Mouse (Mus musculus) kidney, embryonic 14.5 days (tissue): ENCODE results near the gene Zglp1. TPM values are rescaled to one million over a fixed set of nuclear protein-coding genes. Genes with fewer than 3 reads are reported as not detected.

Experiments
- ATAC-seq: fragments of 200-750 bp; cut with Nextera tagmentation; 2 replicates; pipeline ENCODE4 v1.8.0; 2017; ENCODE audit warnings: moderate number of reproducible peaks, mild to moderate bottlenecking, moderate TSS enrichment, moderate library complexity; ENCODE audit not compliant: low FRiP score, low TSS enrichment
- H3K27ac ChIP-seq: fragments of 300-500 bp; sonication (generic); 2 replicates; pipeline ENCODE4 v1.5.1; 2014; ENCODE audit warnings: low read depth, mild to moderate bottlenecking, low read length, moderate library complexity, mixed read lengths
- H3K27me3 ChIP-seq: fragments of 300-500 bp; sonication (generic); 2 replicates; pipeline ENCODE4 v1.6.1; 2014; ENCODE audit warnings: mild to moderate bottlenecking, low read length; ENCODE audit not compliant: control insufficient read depth, insufficient read depth
- H3K36me3 ChIP-seq: fragments of 300-500 bp; sonication (generic); 2 replicates; pipeline ENCODE4 v1.6.1; 2014; ENCODE audit warnings: low read length, mixed read lengths; ENCODE audit not compliant: control insufficient read depth, insufficient read depth
- H3K4me1 ChIP-seq: fragments of 300-500 bp; sonication (generic); 2 replicates; pipeline ENCODE4 v1.6.1; 2014; ENCODE audit warnings: low read length, mixed read lengths; ENCODE audit not compliant: control insufficient read depth, insufficient read depth
- H3K4me2 ChIP-seq: fragments of 300-500 bp; sonication (generic); replicated peaks from 2 replicates; pipeline ENCODE4 v1.6.1; 2014; ENCODE audit warnings: low read depth, mild to moderate bottlenecking, low read length
- H3K4me3 ChIP-seq: fragments of 300-500 bp; sonication (generic); 2 replicates; pipeline ENCODE4 v1.5.1; 2014; ENCODE audit warnings: mild to moderate bottlenecking, low read length
- H3K9ac ChIP-seq: fragments of 300-500 bp; sonication (generic); 2 replicates; pipeline ENCODE4 v1.6.1; 2014; ENCODE audit warnings: low read depth, mild to moderate bottlenecking, low read length, moderate library complexity
- H3K9me3 ChIP-seq: fragments of 300-500 bp; sonication (generic); 2 replicates; pipeline ENCODE4 v1.6.1; 2016; ENCODE audit warnings: low read length; ENCODE audit not compliant: control insufficient read depth
- WGBS: fragments of 180-500 bp; shearing (Covaris S2); extraction: QIAGEN DNeasy Blood & Tissue Kit; methylation state at CpG from one replicate; pipeline ENCODE4 v1.1.7; 2014; 5-methylcytosine and 5-hydroxymethylcytosine counted together
- polyA plus RNA-seq: library from polyadenylated mRNA; unstranded; fragments of >200 nt; fragmentation: Nextera tagmentation; extraction: Ambion mirVana; gene quantifications from 2 replicates; pipeline ENCODE4 v1.2.1, GENCODE M21; 2014

Zglp1 gene
- polyA plus RNA-seq, 1 experiment from 2014 or later = not detected

GRCm38 (mm10) chr9:21026849-21027248, 40.0 kb downstream of the Zglp1 start:
- no peak overlapping the region for H3K27ac ChIP-seq

GRCm38 (mm10) chr9:21025258-21025810, 41.6 kb downstream of the Zglp1 start:
- no peak overlapping the region for H3K27ac ChIP-seq
- WGBS = 70% methylated on average over 19 of the region's 19 CpGs
- no peak overlapping the region for H3K4me2 ChIP-seq
- H3K4me1 ChIP-seq = peaks cover 11% of the 10 kb centered on the region
- H3K9me3 ChIP-seq = no peaks in the 10 kb centered on the region
- H3K4me3 ChIP-seq = no peak overlapping the region
- peaks cover 15% of the 10 kb centered on the region for H3K27me3 ChIP-seq
- H3K9ac ChIP-seq = no peak overlapping the region
- no peaks in the 10 kb centered on the region for H3K36me3 ChIP-seq
- ATAC-seq = no peak

More at GRCm38 (mm10) chr9:21026849-21027248, 40.0 kb downstream of the Zglp1 start:
- no peak overlapping the region for H3K4me2 ChIP-seq
- no peak overlapping the region for H3K9ac ChIP-seq
- H3K36me3 ChIP-seq = no peaks in the 10 kb centered on the region
- WGBS = 80% methylated on average over 12 of the region's 12 CpGs
- H3K27me3 ChIP-seq = peaks cover 19% of the 10 kb centered on the region
- peaks cover 17% of the 10 kb centered on the region for H3K4me1 ChIP-seq
- no peak for ATAC-seq
- H3K9me3 ChIP-seq = no peaks in the 10 kb centered on the region
- H3K4me3 ChIP-seq = no peak overlapping the region

GRCm38 (mm10) chr9:21022726-21023125, 44.2 kb downstream of the Zglp1 start:
- Histone ChIP-seq H3K27ac (no peak overlapping the region), H3K27me3 (peaks cover 10% of the 10 kb centered on the region), H3K4me3 (no peak overlapping the region), H3K4me1 (no peaks in the 10 kb centered on the region), H3K4me2 (no peak overlapping the region), H3K9me3 (no peaks in the 10 kb centered on the region), H3K36me3 (no peaks in the 10 kb centered on the region), H3K9ac (no peak overlapping the region)
- 76% methylated on average over 1 of the region's 1 CpGs for WGBS
- no peak for ATAC-seq

GRCm38 (mm10) chr9:21022288-21022687, 44.6 kb downstream of the Zglp1 start:
- Histone ChIP-seq H3K27me3 (peaks cover 13% of the 10 kb centered on the region), H3K4me3 (no peak overlapping the region), H3K27ac (no peak overlapping the region), H3K36me3 (no peaks in the 10 kb centered on the region), H3K9me3 (no peaks in the 10 kb centered on the region), H3K4me1 (no peaks in the 10 kb centered on the region), H3K9ac (no peak overlapping the region), H3K4me2 (no peak overlapping the region)
- WGBS = 63% methylated on average over 6 of the region's 6 CpGs
- ATAC-seq = no peak

- no peak overlapping the region for H3K9ac ChIP-seq
- H3K27ac ChIP-seq = no peak overlapping the region
- no peaks in the 10 kb centered on the region for H3K36me3 ChIP-seq
- H3K27me3 ChIP-seq = peaks cover 22% of the 10 kb centered on the region
- WGBS = 73% methylated on average over 3 of the region's 3 CpGs
- no peak for ATAC-seq
- H3K4me3 ChIP-seq = no peak overlapping the region
- H3K4me2 ChIP-seq = no peak overlapping the region
- no peaks in the 10 kb centered on the region for H3K4me1 ChIP-seq
- no peaks in the 10 kb centered on the region for H3K9me3 ChIP-seq
Measured at GRCm38 (mm10) chr9:21021363-21021762, 45.5 kb downstream of the Zglp1 start.

GRCm38 (mm10) chr9:21018600-21018999, 48.3 kb downstream of the Zglp1 start:
- H3K27ac ChIP-seq = no peak overlapping the region
- 75% methylated on average over 2 of the region's 2 CpGs for WGBS
- H3K4me2 ChIP-seq = no peak overlapping the region
- H3K4me3 ChIP-seq = no peak overlapping the region
- peaks cover 31% of the 10 kb centered on the region for H3K27me3 ChIP-seq
- no peaks in the 10 kb centered on the region for H3K9me3 ChIP-seq
- no peak overlapping the region for H3K9ac ChIP-seq
- H3K4me1 ChIP-seq = peaks cover 14% of the 10 kb centered on the region; the same call in 1 of the 2 replicates
- H3K36me3 ChIP-seq = no peaks in the 10 kb centered on the region
- no peak for ATAC-seq

- ATAC-seq = no peak
- Histone ChIP-seq H3K36me3 (no peaks in the 10 kb centered on the region), H3K4me3 (peak overlapping the region; percentile 42; the same call in 1 of the 2 replicates), H3K4me1 (peaks cover 14% of the 10 kb centered on the region; the same call in 1 of the 2 replicates), H3K9ac (no peak overlapping the region; the same call in 1 of the 2 replicates), H3K27me3 (peaks cover 31% of the 10 kb centered on the region), H3K4me2 (peak overlapping the region; percentile 19), H3K9me3 (no peaks in the 10 kb centered on the region), H3K27ac (no peak overlapping the region)
- WGBS = 35% methylated on average over 4 of the region's 4 CpGs
Measured at GRCm38 (mm10) chr9:21017177-21017575, 49.7 kb downstream of the Zglp1 start.

- H3K27me3 ChIP-seq = peaks cover 31% of the 10 kb centered on the region
- peaks cover 14% of the 10 kb centered on the region; the same call in 1 of the 2 replicates for H3K4me1 ChIP-seq
- no peak overlapping the region; the same call in 1 of the 2 replicates for H3K9ac ChIP-seq
- no peak overlapping the region for H3K27ac ChIP-seq
- H3K36me3 ChIP-seq = no peaks in the 10 kb centered on the region
- H3K9me3 ChIP-seq = no peaks in the 10 kb centered on the region
- peak overlapping the region; percentile 42 for H3K4me3 ChIP-seq
- peak overlapping the region; percentile 69 for H3K4me2 ChIP-seq
- 2% methylated on average over 17 of the region's 17 CpGs for WGBS
- ATAC-seq = no peak
Measured at GRCm38 (mm10) chr9:21016331-21017176, 50.3 kb downstream of the Zglp1 start.

GRCm38 (mm10) chr9:21015571-21016130, 51.2 kb downstream of the Zglp1 start, which contains the start of gene Icam1:
TSS of gene Icam1 (plus strand) at chr9:21015985.
- H3K4me2 ChIP-seq = peak within 1 kb of the TSS; percentile 69
- no peaks in the 10 kb centered on the region for H3K9me3 ChIP-seq
- ATAC-seq = peak; percentile 43
- peaks cover 14% of the 10 kb centered on the region; the same call in 1 of the 2 replicates for H3K4me1 ChIP-seq
- no peaks in the 10 kb centered on the region for H3K36me3 ChIP-seq
- peak within 1 kb of the TSS; percentile 44 for H3K9ac ChIP-seq
- H3K4me3 ChIP-seq = peak within 1 kb of the TSS; percentile 42
- 2% methylated on average over 30 of the region's 30 CpGs for WGBS
- H3K27ac ChIP-seq = peak within 1 kb of the TSS; percentile 1; the same call in 1 of the 2 replicates
- H3K27me3 ChIP-seq = peaks cover 31% of the 10 kb centered on the region
